8 mouse cellular contexts compared by ENCODE assay signal in the genomic region with DNA sequence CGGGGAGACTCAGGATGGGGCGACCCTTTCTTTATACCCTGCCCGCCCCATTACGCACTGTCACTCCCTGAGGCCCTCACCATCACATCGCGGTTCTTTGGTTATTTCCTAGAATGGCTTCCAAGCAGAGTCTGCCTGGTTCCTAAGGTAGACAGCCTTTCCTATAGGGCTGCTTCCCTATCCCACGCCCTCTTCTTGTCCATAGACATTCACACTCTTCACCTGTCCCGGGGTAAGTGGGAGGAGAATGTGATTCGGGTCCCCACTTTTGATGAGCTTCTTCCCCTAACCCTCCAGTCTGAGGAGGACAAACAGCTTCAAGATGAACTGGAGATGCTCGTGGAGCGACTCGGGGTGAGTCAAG. TPM values are rescaled to one million over a fixed set of nuclear protein-coding genes. Genes with fewer than 3 reads are reported as not detected.
DNase-seq lines count a peak whose midpoint lies in the region; ATAC-seq and TF ChIP-seq lines count a peak whose summit lies in the region.

No protein-coding gene starts in this region.

- WGBS in limb, embryonic 15.5 days = 10% methylated on average over 12 of the region's 12 CpGs
- WGBS in stomach, embryonic 15.5 days = 9% methylated on average over 12 of the region's 12 CpGs

- peak overlapping the region; percentile 80 for H3K9ac ChIP-seq in limb, embryonic 15.5 days
- peak overlapping the region; percentile 85 for H3K9ac ChIP-seq in stomach, embryonic 15.5 days

- ATAC-seq in limb, embryonic 15.5 days (ENCODE audit: insufficient number of reproducible peaks, low FRiP score, low TSS enrichment, low read depth) = no peak
- no peak; the same call in 1 of the 2 replicates for ATAC-seq in stomach, embryonic 15.5 days (ENCODE audit: insufficient read depth, low FRiP score, low read depth)
- ATAC-seq in CD4-positive, CD25-positive, alpha-beta regulatory T cell, adult 4 months = no peak

- no peaks in the 10 kb centered on the region; the same call in 1 of the 2 replicates for H3K4me1 ChIP-seq in testis, adult 2 months (ENCODE audit: control insufficient read depth, insufficient read depth, low read length)
- peaks cover 13% of the 10 kb centered on the region for H3K4me1 ChIP-seq in limb, embryonic 15.5 days
- H3K4me1 ChIP-seq in stomach, embryonic 15.5 days = 0 out of 2 replicates have a peak, but pooled peaks cover 3% of the 10 kb centered on the region

- no peaks in the 10 kb centered on the region for H3K9me3 ChIP-seq in limb, embryonic 15.5 days
- no peaks in the 10 kb centered on the region for H3K9me3 ChIP-seq in stomach, embryonic 15.5 days

- H3K4me2 ChIP-seq in limb, embryonic 15.5 days = peak overlapping the region; percentile 76
- H3K4me2 ChIP-seq in stomach, embryonic 15.5 days = peak overlapping the region; percentile 86

- no peak for TF ChIP-seq CTCF in testis, adult 2 months (IDR thresholded peaks at IDR 0.05; ENCODE audit: control insufficient read depth, insufficient read depth, insufficient replicate concordance, low read depth, low read length)

- H3K4me3 ChIP-seq in testis, adult 2 months (ENCODE audit: control insufficient read depth, low read depth, low read length) = peak overlapping the region; percentile 94
- H3K4me3 ChIP-seq in limb, embryonic 15.5 days = peak overlapping the region; percentile 74
- H3K4me3 ChIP-seq in stomach, embryonic 15.5 days (replicated peaks) = peak overlapping the region; percentile 96

- H3K27me3 ChIP-seq in testis, adult 2 months (ENCODE audit: control insufficient read depth, insufficient read depth, low read length) = no peaks in the 10 kb centered on the region
- H3K27me3 ChIP-seq in limb, embryonic 15.5 days = no peaks in the 10 kb centered on the region
- H3K27me3 ChIP-seq in stomach, embryonic 15.5 days (replicated peaks) = no peaks in the 10 kb centered on the region

- peak overlapping the region; percentile 74 for H3K27ac ChIP-seq in testis, adult 2 months (ENCODE audit: control insufficient read depth, insufficient read depth, low read depth, low read length)
- peak overlapping the region; percentile 43; the same call in 1 of the 2 replicates for H3K27ac ChIP-seq in limb, embryonic 15.5 days
- H3K27ac ChIP-seq in stomach, embryonic 15.5 days = peak overlapping the region; percentile 71; the same call in 1 of the 2 replicates

- DNase-seq in embryo, embryonic 10 days (ENCODE audit: low spot score) = peak; percentile 7
- no peak for DNase-seq in embryo, embryonic 9.5 days (ENCODE audit: extremely low spot score)
- no peak for DNase-seq in testis, postnatal 10 days (ENCODE audit: low spot score)
- no peak for DNase-seq in urinary bladder, postnatal 4 days (ENCODE audit: low spot score in 2 of 2)

- H3K36me3 ChIP-seq in testis, adult 2 months (ENCODE audit: control insufficient read depth, insufficient read depth, low read length) = no peaks in the 10 kb centered on the region; the same call in none of the 2 replicates
- peaks cover 27% of the 10 kb centered on the region for H3K36me3 ChIP-seq in limb, embryonic 15.5 days
- H3K36me3 ChIP-seq in stomach, embryonic 15.5 days = peaks cover 20% of the 10 kb centered on the region

- no peak for TF ChIP-seq POLR2A in testis, adult 2 months (IDR thresholded peaks at IDR 0.05; ENCODE audit: control insufficient read depth, low read depth, low read length)

RNA-seq across cellular contexts. Expression of a gene that starts 0.5 kb away (rescaled TPM):
- 241 and 287 TPM in 2 replicates for polyA plus RNA-seq in testis, adult 2 months (2012; rRNA removed)
- polyA plus RNA-seq in limb, embryonic 15.5 days (2015; fragmentation: Nextera tagmentation; extraction: Ambion mirVana) = 292 and 314 TPM in 2 replicates
- 265 and 291 TPM in 2 replicates for polyA plus RNA-seq in stomach, embryonic 15.5 days (2015; fragmentation: Nextera tagmentation; extraction: Ambion mirVana)
- polyA plus RNA-seq in CD4-positive, CD25-positive, alpha-beta regulatory T cell, adult 4 months (2017; shearing (Covaris generic)) = 100 to 1,000 TPM; 179 to 222 TPM

RNA-seq across cellular contexts. Expression of a gene that starts 16.2 kb away (rescaled TPM):
- polyA plus RNA-seq in testis, adult 2 months (2012; rRNA removed) = 251 and 267 TPM in 2 replicates
- 161 and 175 TPM in 2 replicates for polyA plus RNA-seq in limb, embryonic 15.5 days (2015; fragmentation: Nextera tagmentation; extraction: Ambion mirVana)
- polyA plus RNA-seq in stomach, embryonic 15.5 days (2015; fragmentation: Nextera tagmentation; extraction: Ambion mirVana) = 168 and 190 TPM in 2 replicates
- polyA plus RNA-seq in CD4-positive, CD25-positive, alpha-beta regulatory T cell, adult 4 months (2017; shearing (Covaris generic)) = 10 to 100 TPM; 56.0 to 66.6 TPM

RNA-seq across cellular contexts. Expression of a gene that starts 22.3 kb away (rescaled TPM):
- 0.35 and 0.41 TPM in 2 replicates for polyA plus RNA-seq in testis, adult 2 months (2012; rRNA removed)
- polyA plus RNA-seq in limb, embryonic 15.5 days (2015; fragmentation: Nextera tagmentation; extraction: Ambion mirVana) = 5.3 and 6.3 TPM in 2 replicates
- 2.0 and 2.7 TPM in 2 replicates for polyA plus RNA-seq in stomach, embryonic 15.5 days (2015; fragmentation: Nextera tagmentation; extraction: Ambion mirVana)
- polyA plus RNA-seq in CD4-positive, CD25-positive, alpha-beta regulatory T cell, adult 4 months (2017; shearing (Covaris generic)) = not detected

RNA-seq across cellular contexts. Expression of a gene that starts 30.8 kb away (rescaled TPM):
- polyA plus RNA-seq in testis, adult 2 months (2012; rRNA removed) = 21.5 and 22.1 TPM in 2 replicates
- 1.1 and 1.2 TPM in 2 replicates for polyA plus RNA-seq in limb, embryonic 15.5 days (2015; fragmentation: Nextera tagmentation; extraction: Ambion mirVana)
- 1.3 and 1.4 TPM in 2 replicates for polyA plus RNA-seq in stomach, embryonic 15.5 days (2015; fragmentation: Nextera tagmentation; extraction: Ambion mirVana)
- not detected for polyA plus RNA-seq in CD4-positive, CD25-positive, alpha-beta regulatory T cell, adult 4 months (2017; shearing (Covaris generic))

RNA-seq across cellular contexts. Expression of a gene that starts 40.4 kb away (rescaled TPM):
- polyA plus RNA-seq in testis, adult 2 months (2012; rRNA removed) = 18.8 and 22.5 TPM in 2 replicates
- 33.6 and 38.4 TPM in 2 replicates for polyA plus RNA-seq in limb, embryonic 15.5 days (2015; fragmentation: Nextera tagmentation; extraction: Ambion mirVana)
- 38.3 and 39.6 TPM in 2 replicates for polyA plus RNA-seq in stomach, embryonic 15.5 days (2015; fragmentation: Nextera tagmentation; extraction: Ambion mirVana)
- polyA plus RNA-seq in CD4-positive, CD25-positive, alpha-beta regulatory T cell, adult 4 months (2017; shearing (Covaris generic)) = 10 to 100 TPM; 31.9 to 41.6 TPM
